Mouse (Mus musculus): ENCODE data around the gene Acad10. TPM values are rescaled to one million over a fixed set of nuclear protein-coding genes. Genes with fewer than 3 reads are reported as not detected.

Gene Acad10
- polyA plus RNA-seq, 1 experiment: 4.7 TPM

DNA sequence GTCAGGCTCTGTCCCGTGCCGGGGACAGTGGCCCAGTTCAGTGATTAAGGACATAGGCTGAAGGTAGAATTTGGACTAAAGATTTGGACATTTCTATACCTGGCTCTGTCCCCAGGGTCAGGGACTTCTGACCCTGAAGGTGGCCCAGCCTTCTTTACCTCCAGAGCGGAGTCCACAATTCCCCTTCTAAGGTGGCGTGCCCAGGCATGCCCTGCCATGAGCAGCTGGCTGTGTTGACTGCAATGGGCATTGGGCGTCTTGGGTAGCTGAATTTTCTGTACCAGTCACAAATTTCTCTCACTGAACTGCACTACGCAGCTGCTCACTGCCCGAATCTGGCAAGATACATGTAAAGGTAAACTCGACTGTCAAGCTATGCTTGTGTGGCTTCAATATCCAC is 78.4 kb downstream of the Acad10 start:
- H3K27me3 ChIP-seq (ENCODE audit: control insufficient read depth, insufficient read depth, insufficient read length): no peaks in the 10 kb centered on the region
- H3K4me2 ChIP-seq (ENCODE audit: low read depth): no peak overlapping the region
- no peak overlapping the region for H3K4me3 ChIP-seq
- no peak for TF ChIP-seq SRF (IDR thresholded peaks at IDR 0.05; ENCODE audit: control insufficient read depth, insufficient read length, low read depth)
- TF ChIP-seq POLR2A (IDR thresholded peaks at IDR 0.05; ENCODE audit: insufficient read length, low read depth): no peak
- TF ChIP-seq TCF3 (IDR thresholded peaks at IDR 0.05; ENCODE audit: insufficient read length, low read depth): no peak
- TF ChIP-seq POLR2AphosphoS2 (IDR thresholded peaks at IDR 0.05; ENCODE audit: insufficient read length, low read depth): no peak
- TF ChIP-seq CEBPB (IDR thresholded peaks at IDR 0.05; ENCODE audit: insufficient read depth, poor library complexity, severe bottlenecking): no peak
- no peak for TF ChIP-seq E2F4 (IDR thresholded peaks at IDR 0.05; ENCODE audit: insufficient read depth)
- TF ChIP-seq MYOD1 (IDR thresholded peaks at IDR 0.05; ENCODE audit: control insufficient read depth in 1 of 3, insufficient read length in 2 of 3, low read depth in 2 of 3): no peak
- no peak for TF ChIP-seq MYOG (IDR thresholded peaks at IDR 0.05; ENCODE audit: control insufficient read depth in 1 of 3, insufficient read depth in 1 of 3, insufficient read length in 2 of 3, low read depth in 2 of 3)
- TF ChIP-seq REST (IDR thresholded peaks at IDR 0.05; ENCODE audit: insufficient read depth, insufficient read length): no peak
- TF ChIP-seq TCF12 (IDR thresholded peaks at IDR 0.05; ENCODE audit: insufficient read depth, poor library complexity, severe bottlenecking): no peak
- no peak for TF ChIP-seq MAX (IDR thresholded peaks at IDR 0.05; ENCODE audit: low read depth)
- no peak for TF ChIP-seq USF1 (IDR thresholded peaks at IDR 0.05; ENCODE audit: low read depth)
- H3K79me2 ChIP-seq (ENCODE audit: control insufficient read depth, insufficient read depth): no peaks in the 10 kb centered on the region
- no peak overlapping the region for H3ac ChIP-seq (ENCODE audit: control insufficient read depth, insufficient read length)
- no peaks in the 10 kb centered on the region for H3K36me3 ChIP-seq (ENCODE audit: control insufficient read depth, insufficient read depth)

DNA sequence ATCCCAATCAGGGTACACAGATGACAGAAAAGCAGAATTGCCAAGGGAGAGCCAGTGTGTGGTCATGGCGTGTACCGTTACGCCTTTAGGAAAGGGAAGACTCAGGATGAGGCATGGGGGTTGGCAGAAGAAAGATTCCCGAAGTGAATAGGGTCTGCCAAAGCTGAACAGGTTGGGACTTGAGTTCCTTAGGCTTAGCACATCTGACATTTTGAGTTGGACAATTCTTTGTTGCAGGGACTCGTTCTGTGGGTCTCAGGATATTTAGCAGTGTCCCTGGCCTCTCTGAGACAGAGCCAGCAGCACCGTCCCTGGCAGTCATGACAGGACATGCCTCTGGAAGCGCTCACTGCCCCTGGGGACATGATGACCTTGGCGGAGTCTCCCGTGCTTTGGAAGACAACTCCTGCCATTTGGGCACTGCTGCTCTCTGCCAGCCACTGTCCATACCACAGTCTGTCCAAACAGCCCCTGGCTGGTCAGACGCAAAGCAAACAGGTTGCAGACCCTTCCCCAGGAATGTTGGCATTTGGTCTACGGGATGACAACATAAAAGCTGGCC is 83.3 kb downstream of the Acad10 start:
- no peak overlapping the region for H3ac ChIP-seq (ENCODE audit: control insufficient read depth, insufficient read length)
- H3K4me2 ChIP-seq (ENCODE audit: low read depth): no peak overlapping the region
- H3K79me2 ChIP-seq (ENCODE audit: control insufficient read depth, insufficient read depth): no peaks in the 10 kb centered on the region
- H3K27me3 ChIP-seq (ENCODE audit: control insufficient read depth, insufficient read depth, insufficient read length): no peaks in the 10 kb centered on the region
- H3K4me3 ChIP-seq: no peak overlapping the region
- TF ChIP-seq POLR2AphosphoS2 (IDR thresholded peaks at IDR 0.05; ENCODE audit: insufficient read length, low read depth): no peak
- TF ChIP-seq CEBPB (IDR thresholded peaks at IDR 0.05; ENCODE audit: insufficient read depth, poor library complexity, severe bottlenecking): no peak
- TF ChIP-seq POLR2A (IDR thresholded peaks at IDR 0.05; ENCODE audit: insufficient read length, low read depth): no peak
- TF ChIP-seq E2F4 (IDR thresholded peaks at IDR 0.05; ENCODE audit: insufficient read depth): no peak
- no peak for TF ChIP-seq MAX (IDR thresholded peaks at IDR 0.05; ENCODE audit: low read depth)
- TF ChIP-seq TCF12 (IDR thresholded peaks at IDR 0.05; ENCODE audit: insufficient read depth, poor library complexity, severe bottlenecking): no peak
- no peak for TF ChIP-seq SRF (IDR thresholded peaks at IDR 0.05; ENCODE audit: control insufficient read depth, insufficient read length, low read depth)
- no peak for TF ChIP-seq TCF3 (IDR thresholded peaks at IDR 0.05; ENCODE audit: insufficient read length, low read depth)
- TF ChIP-seq USF1 (IDR thresholded peaks at IDR 0.05; ENCODE audit: low read depth): no peak
- no peak for TF ChIP-seq MYOG (IDR thresholded peaks at IDR 0.05; ENCODE audit: control insufficient read depth in 1 of 3, insufficient read depth in 1 of 3, insufficient read length in 2 of 3, low read depth in 2 of 3)
- H3K36me3 ChIP-seq (ENCODE audit: control insufficient read depth, insufficient read depth): no peaks in the 10 kb centered on the region

- Histone ChIP-seq H3K79me2 (ENCODE audit: control insufficient read depth, insufficient read depth) (no peaks in the 10 kb centered on the region), H3K36me3 (ENCODE audit: control insufficient read depth, insufficient read depth) (no peaks in the 10 kb centered on the region), H3K27me3 (ENCODE audit: control insufficient read depth, insufficient read depth, insufficient read length) (no peaks in the 10 kb centered on the region), H3ac (ENCODE audit: control insufficient read depth, insufficient read length) (no peak overlapping the region), H3K4me2 (ENCODE audit: low read depth) (no peak overlapping the region), H3K4me3 (no peak overlapping the region)
- TF ChIP-seq E2F4 (IDR thresholded peaks at IDR 0.05; ENCODE audit: insufficient read depth) (no peak), POLR2A (IDR thresholded peaks at IDR 0.05; ENCODE audit: insufficient read length, low read depth) (no peak), POLR2AphosphoS2 (IDR thresholded peaks at IDR 0.05; ENCODE audit: insufficient read length, low read depth) (no peak), MYOD1 (IDR thresholded peaks at IDR 0.05; ENCODE audit: control insufficient read depth in 1 of 3, insufficient read length in 2 of 3, low read depth in 2 of 3) (no peak), CEBPB (IDR thresholded peaks at IDR 0.05; ENCODE audit: insufficient read depth, poor library complexity, severe bottlenecking) (no peak), MYOG (IDR thresholded peaks at IDR 0.05; ENCODE audit: control insufficient read depth in 1 of 3, insufficient read depth in 1 of 3, insufficient read length in 2 of 3, low read depth in 2 of 3) (no peak), TCF12 (IDR thresholded peaks at IDR 0.05; ENCODE audit: insufficient read depth, poor library complexity, severe bottlenecking) (no peak), REST (IDR thresholded peaks at IDR 0.05; ENCODE audit: insufficient read depth, insufficient read length) (no peak), USF1 (IDR thresholded peaks at IDR 0.05; ENCODE audit: low read depth) (no peak), SRF (IDR thresholded peaks at IDR 0.05; ENCODE audit: control insufficient read depth, insufficient read length, low read depth) (no peak), MAX (IDR thresholded peaks at IDR 0.05; ENCODE audit: low read depth) (no peak), TCF3 (IDR thresholded peaks at IDR 0.05; ENCODE audit: insufficient read length, low read depth) (no peak)
Observed at GRCm38 (mm10) chr5:121575867-121576266, 84.4 kb downstream of the Acad10 start.

DNA sequence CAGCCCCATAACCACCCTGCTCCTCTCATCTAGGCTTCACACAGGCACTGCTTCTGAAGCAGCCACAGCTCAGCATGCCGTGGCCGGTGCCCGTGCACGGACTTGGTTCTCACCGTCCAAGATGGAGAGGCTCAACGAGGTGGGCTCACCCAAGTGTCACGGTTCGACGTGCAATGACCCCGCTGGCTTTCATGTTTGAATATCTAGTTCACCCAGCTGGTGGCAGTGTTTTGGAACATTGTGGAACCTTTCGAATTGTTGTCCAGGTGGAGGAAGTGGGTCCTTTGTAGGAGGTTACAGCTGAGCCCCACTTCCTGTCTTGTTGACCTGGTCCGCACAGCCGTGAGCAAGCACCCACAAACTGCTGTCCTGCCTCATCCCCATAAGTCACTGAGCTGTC is 86.2 kb downstream of the Acad10 start:
- H3K27me3 ChIP-seq (ENCODE audit: control insufficient read depth, insufficient read depth, insufficient read length): no peaks in the 10 kb centered on the region
- H3K36me3 ChIP-seq (ENCODE audit: control insufficient read depth, insufficient read depth): no peaks in the 10 kb centered on the region
- H3K4me3 ChIP-seq: no peak overlapping the region
- H3ac ChIP-seq (ENCODE audit: control insufficient read depth, insufficient read length): no peak overlapping the region
- TF ChIP-seq CEBPB (IDR thresholded peaks at IDR 0.05; ENCODE audit: insufficient read depth, poor library complexity, severe bottlenecking) (no peak), POLR2AphosphoS2 (IDR thresholded peaks at IDR 0.05; ENCODE audit: insufficient read length, low read depth) (no peak), POLR2A (IDR thresholded peaks at IDR 0.05; ENCODE audit: insufficient read length, low read depth) (no peak), REST (IDR thresholded peaks at IDR 0.05; ENCODE audit: insufficient read depth, insufficient read length) (no peak), E2F4 (IDR thresholded peaks at IDR 0.05; ENCODE audit: insufficient read depth) (no peak), MYOD1 (IDR thresholded peaks at IDR 0.05; ENCODE audit: control insufficient read depth in 1 of 3, insufficient read length in 2 of 3, low read depth in 2 of 3) (no peak), TCF12 (IDR thresholded peaks at IDR 0.05; ENCODE audit: insufficient read depth, poor library complexity, severe bottlenecking) (no peak), TCF3 (IDR thresholded peaks at IDR 0.05; ENCODE audit: insufficient read length, low read depth) (no peak), MAX (IDR thresholded peaks at IDR 0.05; ENCODE audit: low read depth) (no peak), MYOG (IDR thresholded peaks at IDR 0.05; ENCODE audit: control insufficient read depth in 1 of 3, insufficient read depth in 1 of 3, insufficient read length in 2 of 3, low read depth in 2 of 3) (no peak), USF1 (IDR thresholded peaks at IDR 0.05; ENCODE audit: low read depth) (no peak), SRF (IDR thresholded peaks at IDR 0.05; ENCODE audit: control insufficient read depth, insufficient read length, low read depth) (no peak)
- H3K79me2 ChIP-seq (ENCODE audit: control insufficient read depth, insufficient read depth): no peaks in the 10 kb centered on the region
- no peak overlapping the region for H3K4me2 ChIP-seq (ENCODE audit: low read depth)

Other genes with a start within 250 kb of the Acad10 start
- 3.3 TPM for gene Tmem116, start 208.6 kb downstream of the Acad10 start, polyA plus RNA-seq (2012; fragmentation: generic; extraction: Trizol)
- gene Erp29, start 208.0 kb downstream of the Acad10 start, polyA plus RNA-seq (2012; fragmentation: generic; extraction: Trizol): 86.0 TPM
- gene Adam1b, start 157.1 kb downstream of the Acad10 start, polyA plus RNA-seq (2012; fragmentation: generic; extraction: Trizol): 0.02 TPM
- 0.77 TPM for gene Adam1a, start 115.0 kb downstream of the Acad10 start, polyA plus RNA-seq (2012; fragmentation: generic; extraction: Trizol)
- gene Gm42878, start 115.0 kb downstream of the Acad10 start, polyA plus RNA-seq (2012; fragmentation: generic; extraction: Trizol): 0.13 TPM
- 100 TPM for gene Mapkapk5, start 114.6 kb downstream of the Acad10 start, polyA plus RNA-seq (2012; fragmentation: generic; extraction: Trizol)
- 210 TPM for gene Aldh2, start 66.7 kb downstream of the Acad10 start, polyA plus RNA-seq (2012; fragmentation: generic; extraction: Trizol)
- 2.1 TPM for gene Acad12, start 41.6 kb downstream of the Acad10 start, polyA plus RNA-seq (2012; fragmentation: generic; extraction: Trizol)
- gene Brap, start within 50 bp of the Acad10 start, polyA plus RNA-seq (2012; fragmentation: generic; extraction: Trizol): 40.9 TPM
- gene Atxn2, start 50.8 kb upstream of the Acad10 start, polyA plus RNA-seq (2012; fragmentation: generic; extraction: Trizol): 95.3 TPM
- gene Sh2b3, start 177.1 kb upstream of the Acad10 start, polyA plus RNA-seq (2012; fragmentation: generic; extraction: Trizol): 37.4 TPM
- 9.8 TPM for gene Pheta1, start 188.5 kb upstream of the Acad10 start, polyA plus RNA-seq (2012; fragmentation: generic; extraction: Trizol)

Data from myocyte (in vitro differentiated cells).